Mouse (Mus musculus) megakaryocyte, embryonic 14.5 days (primary cell): ENCODE measurements around the gene Cinp.

Source experiments
- FLI1 ChIP-seq: IDR thresholded peaks from 2 replicates; pipeline ENCODE4 v1.6.1; 2012; ENCODE audit warnings: low read length, inconsistent platforms, mixed read lengths
- GATA1 ChIP-seq: IDR thresholded peaks from 3 replicates; pipeline ENCODE4 v1.6.1; 2012; ENCODE audit warnings: mixed read lengths, low read length, inconsistent platforms, borderline replicate concordance

GRCm38 (mm10) chr12:110830293-110831024 lies 58.5 kb downstream of the Cinp start:
- TF ChIP-seq GATA1, result no peak
- no peak for TF ChIP-seq FLI1
